Mouse (Mus musculus) lung, postnatal 0 days (tissue): ENCODE measurements at regions not wholly inside any gene's neighbourhood (a gene's known extent, or its start where the extent isn't known, plus 50 kb on each side); places are given as distances from the start of the nearest gene placed in this dataset.
A peak's percentile ranks its signal among the peaks of the same experiment; 100 is the strongest.

Source experiments
- ATAC-seq: fragments of 200-750 bp; cut with Nextera tagmentation; 2 replicates; pipeline ENCODE4 v1.8.0; 2017; ENCODE audit warnings: moderate library complexity
- DNase-seq: peaks from one replicate; pipeline ENCODE4 v3.0.0-alpha.2; 2016; ENCODE audit warnings: low spot score
- H3K27ac ChIP-seq: fragments of 300-500 bp; sonication (generic); 2 replicates; pipeline ENCODE4 v1.5.1; 2014; ENCODE audit warnings: antibody characterized with exemption, mild to moderate bottlenecking, low read length, mixed read lengths
- H3K27me3 ChIP-seq: fragments of 300-500 bp; sonication (generic); replicated peaks from 2 replicates; pipeline ENCODE4 v1.6.1; 2014; ENCODE audit warnings: low read length, mixed read lengths; ENCODE audit not compliant: insufficient read depth
- H3K36me3 ChIP-seq: fragments of 300-500 bp; sonication (generic); 2 replicates; pipeline ENCODE4 v1.6.1; 2014; ENCODE audit warnings: low read length, mixed read lengths; ENCODE audit not compliant: insufficient read depth
- H3K4me1 ChIP-seq: fragments of 300-500 bp; sonication (generic); 2 replicates; pipeline ENCODE4 v1.6.1; 2014; ENCODE audit warnings: antibody characterized with exemption, low read depth, low read length, mixed read lengths; ENCODE audit not compliant: insufficient read depth
- H3K4me2 ChIP-seq: fragments of 300-500 bp; sonication (generic); replicated peaks from 2 replicates; pipeline ENCODE4 v1.6.1; 2014; ENCODE audit warnings: low read depth, mild to moderate bottlenecking, low read length, moderate library complexity, mixed read lengths
- H3K4me3 ChIP-seq: fragments of 300-500 bp; sonication (generic); 2 replicates; pipeline ENCODE4 v1.5.1; 2014; ENCODE audit warnings: low read depth, low read length
- H3K9ac ChIP-seq: fragments of 300-500 bp; sonication (generic); replicated peaks from 2 replicates; pipeline ENCODE4 v1.6.1; 2014; ENCODE audit warnings: low read depth, mild to moderate bottlenecking
- H3K9me3 ChIP-seq: fragments of 300-500 bp; sonication (generic); 2 replicates; pipeline ENCODE4 v1.6.1; 2016; ENCODE audit warnings: low read length, mixed read lengths
- CTCF ChIP-seq: IDR thresholded peaks from 2 replicates; pipeline ENCODE4 v1.5.1; 2016; ENCODE audit warnings: antibody characterized with exemption, mild to moderate bottlenecking
- EP300 ChIP-seq: IDR thresholded peaks from 2 replicates; pipeline ENCODE4 v1.6.1; 2016; ENCODE audit warnings: antibody characterized with exemption, mild to moderate bottlenecking, control low read depth
- WGBS: fragments of 180-500 bp; shearing (Covaris S2); extraction: QIAGEN DNeasy Blood & Tissue Kit; methylation state at CpG from one replicate; pipeline ENCODE4 v1.1.7; 2014; 5-methylcytosine and 5-hydroxymethylcytosine counted together

DNA sequence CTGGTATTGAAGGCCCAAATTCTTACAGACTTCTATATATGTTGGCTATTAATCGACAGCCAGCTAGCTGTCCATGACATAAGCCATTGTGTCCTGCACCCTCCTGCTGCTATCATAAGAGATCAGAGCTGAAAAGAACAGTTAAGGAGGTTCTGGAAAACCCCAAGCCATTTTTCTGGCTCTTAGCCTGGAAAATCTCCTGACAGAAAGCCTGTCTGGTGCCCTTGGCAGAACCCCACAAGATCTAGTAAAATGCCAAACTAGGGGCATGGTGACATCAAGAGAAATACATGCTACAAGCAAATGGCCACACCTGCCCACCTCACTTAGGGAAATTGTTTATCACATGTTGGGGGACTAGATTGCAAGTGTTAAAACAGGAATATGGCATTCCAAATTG, 91.6 kb upstream of the Vgll2 start:
- no peak for TF ChIP-seq CTCF
- no peak for TF ChIP-seq EP300
- no peak overlapping the region for H3K9ac ChIP-seq
- ATAC-seq (no peak), DNase-seq (no peak)
- H3K4me1 ChIP-seq: no peaks in the 10 kb centered on the region
- 87% methylated on average over 1 of the region's 1 CpGs for WGBS
- no peak overlapping the region for H3K4me3 ChIP-seq
- no peaks in the 10 kb centered on the region for H3K9me3 ChIP-seq
- H3K36me3 ChIP-seq: no peaks in the 10 kb centered on the region
- no peaks in the 10 kb centered on the region for H3K27me3 ChIP-seq
- H3K4me2 ChIP-seq: no peak overlapping the region
- no peak overlapping the region for H3K27ac ChIP-seq

DNA sequence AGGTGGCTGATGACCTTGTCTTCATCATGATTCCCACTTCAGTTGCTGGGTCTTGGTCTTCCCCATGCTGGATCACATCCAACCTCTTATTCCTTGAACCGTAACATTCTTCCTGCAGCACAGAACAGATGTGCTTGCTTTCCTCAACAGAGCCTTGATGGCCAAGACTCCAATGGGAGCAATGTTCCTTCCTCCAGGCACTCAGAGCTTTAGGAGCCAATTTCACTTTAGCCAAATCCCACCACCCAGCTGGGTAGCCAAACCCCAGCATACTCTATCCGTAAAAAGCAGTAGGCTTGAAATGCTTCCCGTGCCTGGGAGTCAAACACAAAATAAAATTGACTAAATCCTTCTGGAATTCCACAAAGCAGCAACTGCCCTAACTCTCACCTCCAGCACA, 86.8 kb upstream of the Vgll2 start:
- Histone ChIP-seq H3K9ac (no peak overlapping the region), H3K4me3 (no peak overlapping the region), H3K4me1 (no peaks in the 10 kb centered on the region), H3K27ac (no peak overlapping the region), H3K9me3 (no peaks in the 10 kb centered on the region), H3K27me3 (no peaks in the 10 kb centered on the region), H3K4me2 (no peak overlapping the region), H3K36me3 (no peaks in the 10 kb centered on the region)
- 83% methylated on average over 3 of the region's 3 CpGs for WGBS
- no peak for DNase-seq
- ATAC-seq: no peak
- no peak for TF ChIP-seq CTCF
- no peak for TF ChIP-seq EP300

DNA sequence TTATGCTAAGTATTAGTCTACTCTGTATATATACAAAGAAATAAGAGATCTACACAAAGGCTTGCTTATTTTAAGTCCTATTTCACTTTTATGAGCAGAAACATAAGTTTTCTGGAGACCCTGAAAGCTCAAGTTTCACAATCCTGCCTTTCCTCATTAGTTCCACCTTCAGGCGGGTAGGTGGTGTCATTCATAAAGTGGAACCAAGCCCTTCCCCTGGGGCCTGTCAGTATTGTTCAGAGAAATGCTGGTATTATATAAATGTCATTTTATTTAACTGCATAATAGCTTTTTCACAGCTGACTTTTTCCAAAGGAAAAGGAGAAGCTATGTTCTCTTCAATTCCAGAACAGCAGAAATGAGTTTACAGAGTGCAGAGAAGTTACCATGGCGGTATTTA, 81.1 kb upstream of the Vgll2 start:
- 84% methylated on average over 2 of the region's 2 CpGs for WGBS
- ATAC-seq: no peak
- H3K27ac ChIP-seq: no peak overlapping the region
- no peaks in the 10 kb centered on the region for H3K9me3 ChIP-seq
- TF ChIP-seq CTCF (no peak), EP300 (no peak)
- no peak for DNase-seq
- H3K36me3 ChIP-seq: no peaks in the 10 kb centered on the region
- no peaks in the 10 kb centered on the region for H3K4me1 ChIP-seq
- no peak overlapping the region for H3K4me2 ChIP-seq
- no peak overlapping the region for H3K9ac ChIP-seq
- H3K27me3 ChIP-seq: no peaks in the 10 kb centered on the region
- H3K4me3 ChIP-seq: no peak overlapping the region

DNA sequence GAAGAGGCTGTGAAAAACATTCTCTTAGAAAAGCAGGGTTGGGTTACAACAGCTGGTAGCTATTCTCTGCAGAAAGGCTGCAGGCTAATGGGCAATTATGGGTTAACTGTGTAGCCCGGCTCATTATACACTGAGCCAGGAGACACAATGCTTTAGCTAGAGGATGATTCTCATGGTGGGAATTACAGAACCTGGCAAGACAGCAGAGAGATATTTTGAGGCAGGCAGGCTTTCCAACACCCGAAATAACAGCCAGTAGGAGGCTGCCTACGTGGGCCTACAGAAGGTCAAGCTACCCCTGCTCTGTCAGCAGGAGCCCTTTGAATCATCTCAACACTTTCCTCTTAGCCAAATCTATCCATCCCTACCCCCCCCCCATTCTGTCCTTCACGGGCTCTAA, 76.6 kb upstream of the Vgll2 start:
- Histone ChIP-seq H3K27me3 (no peaks in the 10 kb centered on the region), H3K9ac (no peak overlapping the region), H3K4me1 (no peaks in the 10 kb centered on the region), H3K27ac (no peak overlapping the region), H3K4me2 (no peak overlapping the region), H3K4me3 (no peak overlapping the region), H3K9me3 (no peaks in the 10 kb centered on the region), H3K36me3 (no peaks in the 10 kb centered on the region)
- TF ChIP-seq CTCF (no peak), EP300 (no peak)
- WGBS: 51% methylated on average over 4 of the region's 4 CpGs
- ATAC-seq (no peak), DNase-seq (no peak)

DNA sequence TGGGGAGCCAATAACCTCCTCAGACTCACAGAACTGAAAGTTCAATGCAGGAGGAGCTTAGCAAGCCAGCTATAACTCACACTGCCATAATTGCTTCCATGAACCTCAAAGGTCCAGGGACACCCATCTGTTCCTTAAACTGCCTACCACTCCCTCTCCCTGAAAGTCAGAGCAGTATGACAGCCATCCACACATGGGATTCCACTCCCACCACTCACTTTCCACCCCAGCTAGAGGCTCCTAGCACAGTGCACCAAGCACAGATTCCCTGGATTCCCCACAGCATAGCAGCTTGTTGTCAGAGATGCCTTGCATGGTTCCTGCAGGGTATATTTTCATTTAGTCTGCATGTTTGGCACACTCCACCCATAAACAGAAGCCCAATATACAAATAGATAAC, 76.1 kb upstream of the Vgll2 start:
- no peak for ATAC-seq
- Histone ChIP-seq H3K4me2 (no peak overlapping the region), H3K9ac (no peak overlapping the region), H3K4me1 (no peaks in the 10 kb centered on the region), H3K27me3 (no peaks in the 10 kb centered on the region), H3K36me3 (no peaks in the 10 kb centered on the region), H3K4me3 (no peak overlapping the region), H3K9me3 (no peaks in the 10 kb centered on the region), H3K27ac (no peak overlapping the region)
- TF ChIP-seq CTCF: no peak
- TF ChIP-seq EP300: no peak
- no peak for DNase-seq

DNA sequence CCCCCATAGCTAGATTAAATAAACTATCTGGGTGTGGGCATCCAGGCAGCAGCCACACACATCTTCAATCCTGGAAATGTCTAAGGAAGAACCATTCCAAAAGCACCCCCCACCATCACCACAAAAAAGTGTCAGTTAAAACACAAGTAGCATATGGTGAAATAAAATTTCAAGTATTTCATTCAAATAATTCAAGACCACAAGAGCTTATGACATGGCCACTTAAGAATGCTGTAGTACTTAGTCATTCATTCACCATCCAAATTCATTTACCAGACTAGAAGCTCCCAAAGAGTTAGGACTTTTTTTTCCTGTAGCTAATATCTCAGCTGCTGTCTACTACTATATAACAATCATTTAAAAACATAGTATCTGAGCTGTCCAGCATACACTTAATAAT, 75.4 kb upstream of the Vgll2 start:
- TF ChIP-seq EP300 (no peak), CTCF (no peak)
- H3K36me3 ChIP-seq: no peaks in the 10 kb centered on the region
- no peak overlapping the region for H3K9ac ChIP-seq
- H3K4me2 ChIP-seq: no peak overlapping the region
- no peak overlapping the region for H3K27ac ChIP-seq
- H3K9me3 ChIP-seq: no peaks in the 10 kb centered on the region
- no peaks in the 10 kb centered on the region for H3K27me3 ChIP-seq
- H3K4me3 ChIP-seq: no peak overlapping the region
- ATAC-seq (peak; percentile 41; the same call in 1 of the 2 replicates), DNase-seq (peak; percentile 48)
- no peaks in the 10 kb centered on the region for H3K4me1 ChIP-seq

DNA sequence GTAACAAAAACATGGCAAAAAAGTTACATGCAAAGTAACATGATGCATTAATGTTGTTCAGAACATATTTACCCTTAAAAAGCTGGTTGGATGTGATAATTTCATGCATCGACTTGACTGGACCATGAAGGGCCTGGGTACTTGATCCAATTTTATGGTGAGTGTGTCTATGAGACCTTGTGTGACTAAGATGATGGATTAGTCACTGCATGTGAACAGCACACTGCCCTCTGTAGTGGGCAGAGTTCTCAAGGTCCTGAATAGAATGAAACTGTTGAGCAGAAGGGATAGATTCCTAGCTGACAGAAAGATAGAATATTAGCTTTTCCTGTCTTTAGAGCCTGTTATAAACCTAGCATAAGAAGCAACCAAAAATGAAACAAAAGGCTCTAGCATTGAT, 72.3 kb upstream of the Vgll2 start:
- Histone ChIP-seq H3K36me3 (no peaks in the 10 kb centered on the region), H3K4me2 (no peak overlapping the region), H3K4me3 (no peak overlapping the region), H3K9me3 (no peaks in the 10 kb centered on the region), H3K9ac (no peak overlapping the region), H3K27me3 (no peaks in the 10 kb centered on the region), H3K27ac (no peak overlapping the region), H3K4me1 (no peaks in the 10 kb centered on the region)
- no peak for ATAC-seq
- DNase-seq: no peak
- TF ChIP-seq EP300 (no peak), CTCF (no peak)
- WGBS: 68% methylated on average over 1 of the region's 1 CpGs
